Mouse (Mus musculus) G1E (cell line): Measurements from ENCODE around the gene Wdfy3.

Source experiments
- CTCF ChIP-seq: IDR thresholded peaks from 2 replicates; pipeline ENCODE4 v1.5.1; 2012; ENCODE audit warnings: low read depth, low read length, inconsistent platforms, mixed read lengths
- GATA1 ChIP-seq: IDR thresholded peaks from 2 replicates; pipeline ENCODE4 v1.6.1; 2012; ENCODE audit warnings: borderline replicate concordance, low read length, inconsistent platforms, mixed read lengths
- GATA2 ChIP-seq: IDR thresholded peaks from 2 replicates; pipeline ENCODE4 v1.6.1; 2012; ENCODE audit warnings: low read depth, low read length, inconsistent platforms, borderline replicate concordance
- POLR2AphosphoS5 ChIP-seq: IDR thresholded peaks from 2 replicates; pipeline ENCODE4 v1.6.1; 2012; ENCODE audit warnings: low read depth, low read length, inconsistent platforms; ENCODE audit not compliant: insufficient replicate concordance
- TAL1 ChIP-seq: conservative IDR thresholded peaks from 2 replicates; pipeline ENCODE4 v1.6.1; 2012; ENCODE audit warnings: low read depth, low read length, inconsistent platforms, mixed read lengths

DNA sequence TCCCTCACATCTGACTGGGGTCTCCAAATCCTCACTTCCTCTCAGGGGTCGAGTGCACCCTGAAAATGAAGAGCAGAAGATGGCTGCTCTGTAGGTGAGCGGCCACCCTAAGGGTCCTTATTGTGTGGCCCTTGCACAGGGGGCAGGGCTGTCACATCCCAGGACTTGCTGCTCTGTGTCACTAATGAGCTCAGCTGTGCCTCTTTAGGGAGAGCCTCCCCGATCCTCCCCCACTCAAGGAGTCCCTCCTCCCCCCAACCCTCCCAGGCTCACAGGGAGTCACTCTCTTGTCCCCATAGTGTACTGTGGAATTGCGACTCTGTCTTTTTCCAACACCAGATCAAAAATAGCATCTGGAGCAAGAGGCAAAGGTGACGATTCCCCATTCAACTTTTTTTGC lies 75.7 kb downstream of the Wdfy3 start:
- TF ChIP-seq CTCF (no peak), GATA2 (no peak), GATA1 (no peak), POLR2AphosphoS5 (no peak), TAL1 (no peak)
